Mouse (Mus musculus) left cerebral cortex, postnatal 25 days (tissue): ENCODE results near the gene Tmem253. TPM values are rescaled to one million over a fixed set of nuclear protein-coding genes. Genes with fewer than 3 reads are reported as not detected.

Experiments used
- DNase-seq, 2 experiments: peaks; one replicate each; pipeline ENCODE4 v3.0.0; 2022; ENCODE audit warnings: low spot score in 2 of 2, mixed read lengths in 1 of 2
- intact Hi-C: fragments of 180-260 bp; cut with DNase I; formaldehyde crosslinking; loops from one replicate; pipeline ENCODE4 v1.15.1; 2025
- total RNA-seq, 2 experiments: library from RNA; stranded (reverse); gene quantifications; 2 replicates each; pipeline ENCODE4 v1.2.3; 2021

Gene Tmem253
- total RNA-seq, 2 experiments from 2014 or later = 0.60 TPM; not detected in 1

GRCm38 (mm10) chr14:52005616-52006015, 9.8 kb upstream of the Tmem253 start:
- DNase-seq = no peak
- intact Hi-C loops = loop anchor here (5.0 kb wide), 1 partner anchor 103 kb away; no protein-coding TSS in a partner anchor

DNA sequence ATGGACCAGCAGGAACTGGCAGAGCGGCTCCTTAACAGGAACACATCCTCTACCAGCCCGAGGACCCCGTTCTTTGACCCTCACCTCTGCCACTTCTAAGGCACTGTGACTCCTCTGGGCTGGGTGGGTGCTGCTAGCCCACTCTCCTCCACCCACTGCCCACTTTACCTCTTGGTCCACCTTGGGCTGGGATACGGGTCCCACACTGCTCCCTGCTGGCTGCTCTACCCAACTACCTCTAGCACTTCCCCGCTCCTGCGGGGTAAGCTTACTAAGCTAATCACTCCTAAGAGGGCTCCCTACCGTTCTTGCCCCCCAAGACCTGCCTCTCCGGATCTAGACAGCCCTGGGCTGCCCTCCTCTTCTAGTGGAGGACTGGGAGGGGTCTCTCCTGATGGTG, 9.2 kb upstream of the Tmem253 start:
- intact Hi-C loops = loop anchor here (5.0 kb wide), 1 partner anchor 104 kb away; no protein-coding TSS in a partner anchor
- no peak for DNase-seq

- intact Hi-C loops = loop anchor here (5.0 kb wide), 1 partner anchor 104 kb away; no protein-coding TSS in a partner anchor
- no peak for DNase-seq
Observed at GRCm38 (mm10) chr14:52006771-52007170, 8.7 kb upstream of the Tmem253 start.

- peak; percentile 92 to 93 for DNase-seq
- intact Hi-C loops = loop anchor here (2.0 to 5.0 kb wide), 2 partner anchors 24 to 106 kb away; partner anchors contain the start of gene Arhgef40
Observed at GRCm38 (mm10) chr14:52008321-52009203, 6.9 kb upstream of the Tmem253 start.

DNA sequence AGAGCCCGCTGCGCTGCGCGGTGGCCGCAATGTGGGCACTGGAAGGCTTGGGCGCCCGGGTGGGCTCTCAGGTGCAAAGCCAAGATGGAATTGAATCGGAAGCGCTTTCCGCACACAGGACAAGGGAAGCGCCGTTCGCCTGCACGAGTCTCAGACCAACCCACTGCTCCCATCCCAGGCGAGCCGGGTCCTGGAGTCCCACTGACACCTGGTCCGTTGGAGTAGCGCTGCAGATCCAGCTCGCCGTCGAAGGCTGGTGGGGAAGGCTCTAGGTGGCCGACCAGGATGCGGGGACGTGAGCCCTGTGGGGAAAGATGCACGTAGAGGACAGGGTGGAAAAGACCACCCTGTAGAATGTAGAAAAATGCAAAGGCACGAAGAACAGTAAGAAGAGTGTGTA, 6.1 kb upstream of the Tmem253 start:
- no peak for DNase-seq
- intact Hi-C loops = loop anchor here (2.0 to 5.0 kb wide), 2 partner anchors 25 to 107 kb away; partner anchors contain the start of gene Arhgef40

DNA sequence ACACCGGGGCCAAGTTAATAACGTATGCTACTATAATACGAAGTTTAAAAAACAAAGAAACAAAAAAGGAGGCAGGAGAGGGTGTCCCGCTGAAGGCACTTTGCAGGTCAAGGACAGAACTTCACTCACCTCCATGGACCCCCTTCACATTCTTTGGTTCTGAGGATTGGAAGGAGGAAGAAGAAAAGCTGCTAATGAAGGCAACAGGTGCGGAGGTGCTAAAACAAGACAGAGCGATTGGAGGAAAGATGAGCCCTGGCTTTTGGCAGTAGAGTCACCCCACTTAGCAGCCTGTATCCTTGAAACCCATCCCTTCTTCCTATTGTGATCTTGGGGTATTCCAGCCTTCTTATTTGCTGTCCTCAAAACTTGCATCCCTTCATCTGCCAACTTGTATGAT, 5.6 kb upstream of the Tmem253 start:
- intact Hi-C loops = loop anchor here (2.0 to 10.0 kb wide), 3 partner anchors 25 to 925 kb away; partner anchors contain the start of gene Arhgef40
- no peak for DNase-seq

GRCm38 (mm10) chr14:52010446-52011111, 4.9 kb upstream of the Tmem253 start:
- DNase-seq = peak in 1 of 2 experiments; percentile 72

GRCm38 (mm10) chr14:52011683-52012082, 3.8 kb upstream of the Tmem253 start:
- intact Hi-C loops = loop anchor here (10.0 kb wide), 1 partner anchor 927 kb away; no protein-coding TSS in a partner anchor
- DNase-seq = no peak

More at GRCm38 (mm10) chr14:52010446-52011111, 4.9 kb upstream of the Tmem253 start:
- intact Hi-C loops = loop anchor here (10.0 kb wide), 1 partner anchor 926 kb away; no protein-coding TSS in a partner anchor

GRCm38 (mm10) chr14:52012085-52012484, 3.4 kb upstream of the Tmem253 start:
- peak; percentile 67 to 93 for DNase-seq
- intact Hi-C loops = loop anchor here (10.0 kb wide), 1 partner anchor 927 kb away; no protein-coding TSS in a partner anchor

- intact Hi-C loops = loop anchor here (10.0 kb wide), 1 partner anchor 928 kb away; no protein-coding TSS in a partner anchor
- DNase-seq = no peak
Observed at GRCm38 (mm10) chr14:52012553-52012952, 2.9 kb upstream of the Tmem253 start.

- DNase-seq = no peak
- intact Hi-C loops = loop anchor here (10.0 kb wide), 1 partner anchor 928 kb away; no protein-coding TSS in a partner anchor
Observed at GRCm38 (mm10) chr14:52013021-52013610, 2.3 kb upstream of the Tmem253 start.

- DNase-seq = no peak
- intact Hi-C loops = loop anchor here (10.0 kb wide), 1 partner anchor 929 kb away; no protein-coding TSS in a partner anchor
Observed at GRCm38 (mm10) chr14:52013771-52014219, 1.7 kb upstream of the Tmem253 start.

- no peak for DNase-seq
- intact Hi-C loops = loop anchor here (10.0 kb wide), 1 partner anchor 930 kb away; no protein-coding TSS in a partner anchor
Observed at GRCm38 (mm10) chr14:52014271-52014760, 1.1 kb upstream of the Tmem253 start.

DNA sequence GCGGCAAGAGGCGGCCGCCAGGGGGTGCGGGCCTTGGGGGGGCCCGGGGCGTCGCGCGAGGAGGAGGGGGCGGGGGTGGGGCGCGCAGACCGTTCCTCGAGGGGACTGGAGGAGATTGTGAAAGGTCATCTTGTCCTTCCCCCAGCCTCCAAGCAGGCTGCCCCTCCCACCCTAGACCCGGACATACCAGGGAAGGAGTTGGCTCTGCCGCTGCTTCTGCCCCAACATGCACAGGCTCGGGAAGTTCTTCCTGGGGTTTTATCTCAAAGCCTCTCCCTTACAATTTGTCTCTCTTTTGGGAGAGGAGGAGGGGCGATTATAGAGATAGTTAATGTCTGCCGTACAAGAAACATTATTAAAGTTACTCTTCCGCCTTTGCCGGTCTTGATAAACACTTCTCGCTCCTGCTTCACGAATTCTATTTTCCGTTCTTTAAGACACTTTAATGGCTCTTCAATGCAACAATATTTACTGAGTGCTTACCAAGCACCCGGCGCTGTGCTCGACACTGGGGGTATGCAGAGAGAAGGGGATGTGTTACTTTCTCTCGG, 622 bp upstream of the Tmem253 start:
- intact Hi-C loops = loop anchor here (10.0 kb wide), 1 partner anchor 930 kb away; no protein-coding TSS in a partner anchor
- DNase-seq = no peak

DNA sequence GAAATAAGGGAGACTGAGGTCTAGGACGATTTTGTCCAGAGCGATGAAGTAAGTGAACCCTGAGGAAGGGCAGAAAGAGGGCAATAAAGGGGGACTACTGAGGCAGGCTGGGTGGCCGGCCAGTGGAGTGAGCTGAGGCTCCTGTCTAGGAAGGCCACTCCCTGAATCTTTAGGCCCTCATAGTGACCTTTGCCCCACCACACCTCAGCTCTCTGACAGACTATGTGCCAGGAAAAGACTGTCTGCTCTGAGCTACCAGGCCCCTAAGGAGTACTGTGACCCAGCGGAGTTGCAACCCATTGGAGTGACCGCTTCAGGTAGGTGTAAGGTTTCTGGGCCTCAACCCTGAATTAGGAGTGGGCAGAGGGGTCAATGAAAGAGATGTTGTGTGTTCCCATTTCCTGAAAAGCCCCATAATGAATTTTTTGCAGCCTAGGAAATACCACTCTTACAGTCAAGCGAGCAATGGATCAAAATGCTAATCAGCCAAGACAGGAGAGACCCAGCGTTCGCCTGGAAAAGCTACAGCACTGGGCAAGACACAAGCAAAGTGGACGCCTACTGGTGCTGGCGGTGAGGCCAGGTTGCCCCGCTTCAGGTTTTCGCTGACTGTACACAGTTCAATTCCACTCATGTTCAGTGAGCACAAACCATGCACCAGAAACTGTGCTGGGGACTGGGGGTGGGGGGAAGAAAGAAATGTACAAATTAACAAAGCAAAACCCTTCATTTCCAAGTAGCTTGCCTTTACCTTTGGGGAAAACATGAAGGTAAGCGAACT, 1.4 kb downstream of the Tmem253 start:
- intact Hi-C loops = loop anchor here (10.0 kb wide), 1 partner anchor 932 kb away; no protein-coding TSS in a partner anchor
- DNase-seq = no peak

DNA sequence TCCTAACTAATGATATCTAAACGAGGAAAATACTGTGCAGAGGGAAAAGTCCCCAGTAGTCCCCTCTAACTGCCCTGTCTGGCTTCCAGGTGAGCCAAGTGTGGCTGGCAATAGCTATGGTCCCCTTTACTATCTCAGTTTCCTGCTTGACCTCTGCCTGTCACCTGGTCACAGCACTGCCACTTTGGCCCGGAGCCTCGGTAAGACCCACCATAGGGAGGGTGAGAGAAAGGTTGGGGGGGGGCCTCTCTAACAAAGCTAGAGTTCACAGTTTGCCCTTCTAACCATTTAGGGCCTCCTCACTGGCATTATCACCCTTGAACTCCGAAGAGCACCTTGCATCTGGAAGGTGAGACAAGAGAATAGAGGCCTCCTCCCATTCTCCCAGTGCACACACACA, 2.2 kb downstream of the Tmem253 start:
- intact Hi-C loops = loop anchor here (10.0 kb wide), 1 partner anchor 933 kb away; no protein-coding TSS in a partner anchor

GRCm38 (mm10) chr14:52018248-52019050, 3.0 kb downstream of the Tmem253 start:
- DNase-seq = no peak
- intact Hi-C loops = loop anchor here (10.0 kb wide), 1 partner anchor 934 kb away; no protein-coding TSS in a partner anchor

More for the DNA sequence above, 2.2 kb downstream of the Tmem253 start:
- DNase-seq = no peak
